In the genomic region with DNA sequence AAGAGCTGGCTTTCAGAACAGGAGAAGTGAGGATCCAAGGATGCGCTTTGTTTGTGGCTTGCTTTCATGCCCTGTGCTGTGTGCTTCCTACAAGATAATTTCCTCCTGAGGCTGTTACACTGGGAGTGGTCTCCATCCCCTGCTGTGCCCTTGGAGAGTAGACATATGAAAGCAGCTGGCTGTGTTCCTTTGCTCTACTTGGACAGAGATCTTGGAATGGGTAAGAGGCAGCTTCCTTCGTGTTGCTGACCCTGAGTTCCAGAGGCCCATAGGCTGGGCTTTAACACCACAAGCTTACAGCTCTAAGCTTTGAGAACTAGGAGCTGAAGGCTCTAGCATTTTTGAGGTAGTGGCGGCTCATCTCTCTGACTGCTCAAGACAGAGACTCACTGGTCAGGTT, we compare ENCODE assay signal across 18 mouse cellular contexts. TPM values are rescaled to one million over a fixed set of nuclear protein-coding genes. Genes with fewer than 3 reads are reported as not detected.
DNase-seq lines count a peak whose midpoint lies in the region; ATAC-seq and TF ChIP-seq lines count a peak whose summit lies in the region.
"Had no signal": no experiment of that assay in that cellular context is flagged by ENCODE, and none has a peak within 500 bp of the region (broad histone marks: within the 10 kb centered on the region; RNA-seq: fewer than 3 reads in every experiment).

No protein-coding gene starts in this region.

- no peak for TF ChIP-seq EP300 in stomach, postnatal 0 days (optimal IDR thresholded peaks at IDR 0.05)

- no peaks in the 10 kb centered on the region for H3K36me3 ChIP-seq in kidney, postnatal 0 days (ENCODE audit: insufficient read depth, low read length)
- no peaks in the 10 kb centered on the region for H3K36me3 ChIP-seq in stomach, postnatal 0 days (ENCODE audit: control insufficient read depth, insufficient read depth, low read length)
- H3K36me3 ChIP-seq: forebrain, embryonic 10.5 days; hindbrain, embryonic 13.5 days; limb, embryonic 12.5 days; neural tube, embryonic 13.5 days had no signal

- no peak overlapping the region for H3K4me2 ChIP-seq in kidney, postnatal 0 days (ENCODE audit: low read length)
- H3K4me2 ChIP-seq in stomach, postnatal 0 days (replicated peaks; ENCODE audit: low read depth) = no peak overlapping the region
- H3K4me2 ChIP-seq: hindbrain, embryonic 13.5 days; limb, embryonic 12.5 days; neural tube, embryonic 13.5 days had no signal

- no peaks in the 10 kb centered on the region for H3K4me1 ChIP-seq in kidney, postnatal 0 days (replicated peaks; ENCODE audit: insufficient read depth, low read length)
- H3K4me1 ChIP-seq in stomach, postnatal 0 days (replicated peaks; ENCODE audit: control insufficient read depth, insufficient read depth) = no peaks in the 10 kb centered on the region
- H3K4me1 ChIP-seq: forebrain, embryonic 10.5 days; hindbrain, embryonic 13.5 days; megakaryocyte, embryonic 14.5 days; neural tube, embryonic 13.5 days had no signal

- no peak for ATAC-seq in kidney, postnatal 0 days (replicated peaks; ENCODE audit: low FRiP score, low read depth)
- ATAC-seq in stomach, postnatal 0 days (ENCODE audit: low FRiP score, low TSS enrichment) = peak; percentile 51; the same call in 1 of the 2 replicates

- H3K27ac ChIP-seq in kidney, postnatal 0 days = peak overlapping the region; percentile 57; the same call in 1 of the 2 replicates
- H3K27ac ChIP-seq in stomach, postnatal 0 days (replicated peaks) = peak overlapping the region; percentile 13; the same call in 1 of the 2 replicates
- H3K27ac ChIP-seq: forebrain, embryonic 10.5 days; hindbrain, embryonic 13.5 days; limb, embryonic 12.5 days; liver, embryonic 14.5 days; neural tube, embryonic 13.5 days had no signal

- H3K27me3 ChIP-seq in kidney, postnatal 0 days (ENCODE audit: insufficient read depth, low read length) = no peaks in the 10 kb centered on the region
- no peaks in the 10 kb centered on the region for H3K27me3 ChIP-seq in stomach, postnatal 0 days (ENCODE audit: control insufficient read depth, insufficient read depth, low read length)
- H3K27me3 ChIP-seq: hindbrain, embryonic 13.5 days; limb, embryonic 12.5 days; megakaryocyte, embryonic 14.5 days; neural tube, embryonic 13.5 days had no signal

- 70% methylated on average over 3 of the region's 3 CpGs for WGBS in kidney, postnatal 0 days
- WGBS in stomach, postnatal 0 days = 52% methylated on average over 3 of the region's 3 CpGs

- peak; percentile 18 for DNase-seq in heart, adult 18-20 months
- DNase-seq in heart, adult 8-10 months (ENCODE audit: low spot score) = no peak
- DNase-seq in kidney, postnatal 0 days (ENCODE audit: low spot score) = peak; percentile 52
- no peak for DNase-seq in kidney, adult 18-20 months
- peak; percentile 33 for DNase-seq in lung, postnatal 10 days
- DNase-seq in lung, postnatal 25 days (ENCODE audit: low spot score) = no peak
- no peak for DNase-seq in stomach, postnatal 0 days (ENCODE audit: low spot score)
- DNase-seq in cerebellum, adult 11 months = no peak
- DNase-seq: adrenal gland, adult 2 months; cerebellum, adult 8-10 months; midbrain, embryonic 14.5 days; thymus, adult 2 months had no signal

- TF ChIP-seq CTCF in kidney, postnatal 0 days (IDR thresholded peaks at IDR 0.05; ENCODE audit: low read depth) = no peak
- no peak for TF ChIP-seq CTCF in stomach, postnatal 0 days (IDR thresholded peaks at IDR 0.05; ENCODE audit: low read depth)

- no peak overlapping the region for H3K4me3 ChIP-seq in kidney, postnatal 0 days (replicated peaks; ENCODE audit: low read depth, low read length)
- H3K4me3 ChIP-seq in stomach, postnatal 0 days (ENCODE audit: low read depth, low read length) = no peak overlapping the region
- H3K4me3 ChIP-seq: forebrain, embryonic 10.5 days; hindbrain, embryonic 13.5 days; limb, embryonic 12.5 days; megakaryocyte, embryonic 14.5 days; neural tube, embryonic 13.5 days had no signal

- no peaks in the 10 kb centered on the region for H3K9me3 ChIP-seq in kidney, postnatal 0 days (replicated peaks; ENCODE audit: low read length)
- H3K9me3 ChIP-seq in stomach, postnatal 0 days (ENCODE audit: control insufficient read depth, low read length) = no peaks in the 10 kb centered on the region
- H3K9me3 ChIP-seq: forebrain, embryonic 10.5 days; hindbrain, embryonic 13.5 days; limb, embryonic 12.5 days; megakaryocyte, embryonic 14.5 days; neural tube, embryonic 13.5 days had no signal

- no peak overlapping the region for H3K9ac ChIP-seq in kidney, postnatal 0 days (ENCODE audit: low read depth, low read length)
- no peak overlapping the region for H3K9ac ChIP-seq in stomach, postnatal 0 days (ENCODE audit: low read length)
- H3K9ac ChIP-seq: hindbrain, embryonic 13.5 days; limb, embryonic 12.5 days; liver, embryonic 14.5 days; neural tube, embryonic 13.5 days had no signal

RNA-seq across cellular contexts. Expression of a gene that starts 39.1 kb away (rescaled TPM):
- total RNA-seq in heart, adult 18-20 months (2021) = 10 to 100 TPM; 11.1 to 11.2 TPM
- 10 to 100 TPM; 11.8 to 17.1 (median 14.4) TPM for total RNA-seq in heart, adult 8-10 months (2022)
- 24.6 and 29.5 TPM in 2 replicates for polyA plus RNA-seq in kidney, postnatal 0 days (2015; fragmentation: Nextera tagmentation; extraction: Ambion mirVana)
- polyA plus RNA-seq in stomach, postnatal 0 days (2015; fragmentation: Nextera tagmentation; extraction: Ambion mirVana) = 18.6 and 21.4 TPM in 2 replicates

Comparison
In these comparisons a context has a peak if more than half of its experiments do, and no peak if none do; other contexts are left out.
1. DNase-seq: peak in heart, adult 18-20 months (2 of 2), kidney, postnatal 0 days (single experiment) and lung, postnatal 10 days (single experiment); none in heart, adult 8-10 months (single experiment), kidney, adult 18-20 months (single experiment), lung, postnatal 25 days (single experiment), stomach, postnatal 0 days (single experiment) and cerebellum, adult 11 months (single experiment).